Comparison of ENCODE assay signal across 14 mouse cellular contexts in the genomic region with DNA sequence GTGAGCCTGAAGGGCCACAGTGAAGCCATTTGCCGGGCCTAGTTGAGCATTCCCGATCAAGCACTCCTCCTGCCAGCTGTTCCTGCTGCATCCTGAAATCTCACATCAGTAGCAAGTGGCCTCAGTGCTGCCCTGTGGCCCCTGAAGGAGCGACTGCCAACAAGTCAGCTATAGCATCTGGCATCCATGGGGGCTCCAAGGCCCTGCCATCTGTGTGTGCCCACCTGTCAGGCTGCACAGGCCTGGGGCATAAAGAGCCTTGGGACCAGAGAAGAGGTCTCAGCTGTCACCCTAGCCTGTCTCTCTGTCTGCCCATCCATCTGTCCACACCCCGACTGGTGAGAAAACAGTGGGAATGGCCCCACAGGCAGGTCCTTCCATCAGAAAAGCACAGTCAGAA. TPM values are rescaled to one million over a fixed set of nuclear protein-coding genes. Genes with fewer than 3 reads are reported as not detected.
A peak's percentile ranks its signal among the peaks of the same experiment; 100 is the strongest.
DNase-seq lines count a peak whose midpoint lies in the region; ATAC-seq and TF ChIP-seq lines count a peak whose summit lies in the region.
"Had no signal": no experiment of that assay in that cellular context is flagged by ENCODE, and none has a peak within 500 bp of the region (broad histone marks: within the 10 kb centered on the region; RNA-seq: fewer than 3 reads in every experiment).

No protein-coding gene starts in this region.

- H3K9me3 ChIP-seq in kidney, embryonic 15.5 days (replicated peaks): no peaks in the 10 kb centered on the region
- H3K9me3 ChIP-seq in stomach, postnatal 0 days (ENCODE audit: control insufficient read depth, low read length): no peaks in the 10 kb centered on the region
- H3K9me3 ChIP-seq: forebrain, embryonic 13.5 days; limb, embryonic 13.5 days had no signal

- WGBS in kidney, embryonic 15.5 days: 51% methylated on average over 4 of the region's 4 CpGs
- WGBS in stomach, postnatal 0 days: 64% methylated on average over 4 of the region's 4 CpGs

- H3K4me3 ChIP-seq in gastrocnemius, adult 2 months: 0 out of 2 replicates have a peak overlapping the region, but pooled peaks have one; percentile 1
- H3K4me3 ChIP-seq in kidney, embryonic 15.5 days (replicated peaks): no peak overlapping the region
- H3K4me3 ChIP-seq in stomach, postnatal 0 days (ENCODE audit: low read depth, low read length): no peak overlapping the region
- H3K4me3 ChIP-seq: forebrain, embryonic 13.5 days; limb, embryonic 13.5 days had no signal

- no peak for DNase-seq in gastrocnemius, adult 2 months
- no peak for DNase-seq in gastrocnemius, postnatal 10 days
- DNase-seq in kidney, postnatal 14 days: no peak
- peak; percentile 38 for DNase-seq in retina, postnatal 1 day
- DNase-seq in retina, embryonic 14.5 days (ENCODE audit: low spot score): no peak
- DNase-seq in stomach, postnatal 0 days (ENCODE audit: low spot score): no peak
- no peak for DNase-seq in thymus, postnatal 10 days (ENCODE audit: low spot score in 2 of 2)
- DNase-seq: thymus, postnatal 36 days had no signal

- H3K27ac ChIP-seq in gastrocnemius, adult 2 months: peak overlapping the region; percentile 85
- H3K27ac ChIP-seq in kidney, embryonic 15.5 days: peak overlapping the region; percentile 72
- peak overlapping the region; percentile 35; the same call in 1 of the 2 replicates for H3K27ac ChIP-seq in stomach, postnatal 0 days (replicated peaks)
- H3K27ac ChIP-seq: forebrain, embryonic 13.5 days; limb, embryonic 13.5 days had no signal

- ATAC-seq in kidney, embryonic 15.5 days (replicated peaks; ENCODE audit: low FRiP score): no peak
- no peak for ATAC-seq in stomach, postnatal 0 days (ENCODE audit: low FRiP score, low TSS enrichment)
- ATAC-seq: forebrain, embryonic 13.5 days had no signal

- no peak overlapping the region for H3K4me2 ChIP-seq in kidney, embryonic 15.5 days
- H3K4me2 ChIP-seq in stomach, postnatal 0 days (replicated peaks; ENCODE audit: low read depth): no peak overlapping the region
- H3K4me2 ChIP-seq: forebrain, embryonic 13.5 days; limb, embryonic 13.5 days had no signal

- H3K9ac ChIP-seq in kidney, embryonic 15.5 days: no peak overlapping the region
- H3K9ac ChIP-seq in stomach, postnatal 0 days (ENCODE audit: low read length): no peak overlapping the region
- H3K9ac ChIP-seq: forebrain, embryonic 13.5 days; limb, embryonic 13.5 days had no signal

- no peak for TF ChIP-seq EP300 in stomach, postnatal 0 days (optimal IDR thresholded peaks at IDR 0.05)

- H3K36me3 ChIP-seq in kidney, embryonic 15.5 days: no peaks in the 10 kb centered on the region
- H3K36me3 ChIP-seq in stomach, postnatal 0 days (ENCODE audit: control insufficient read depth, insufficient read depth, low read length): no peaks in the 10 kb centered on the region
- H3K36me3 ChIP-seq: limb, embryonic 13.5 days had no signal

- no peaks in the 10 kb centered on the region for H3K27me3 ChIP-seq in kidney, embryonic 15.5 days
- no peaks in the 10 kb centered on the region for H3K27me3 ChIP-seq in stomach, postnatal 0 days (ENCODE audit: control insufficient read depth, insufficient read depth, low read length)
- H3K27me3 ChIP-seq: forebrain, embryonic 13.5 days; limb, embryonic 13.5 days had no signal

- no peak for TF ChIP-seq CTCF in gastrocnemius, adult 2 months (IDR thresholded peaks at IDR 0.05)
- no peak for TF ChIP-seq CTCF in stomach, postnatal 0 days (IDR thresholded peaks at IDR 0.05; ENCODE audit: low read depth)

- H3K4me1 ChIP-seq in kidney, embryonic 15.5 days: peaks cover 64% of the 10 kb centered on the region
- H3K4me1 ChIP-seq in stomach, postnatal 0 days (replicated peaks; ENCODE audit: control insufficient read depth, insufficient read depth): 0 out of 2 replicates have a peak, but pooled peaks cover 6% of the 10 kb centered on the region

- intact Hi-C loops in gastrocnemius, adult 2 months (cut with DNase I): no loop called here

RNA-seq across cellular contexts. Expression of gene Pde2a, which starts 43.4 kb away (rescaled TPM):
- 10 to 100 TPM; 21.2 to 28.5 TPM for total RNA-seq in gastrocnemius, adult 2 months (2021)
- total RNA-seq in gastrocnemius, postnatal 10 days (2021): 10 to 100 TPM; 48.2 to 48.4 TPM
- 37.3 and 39.5 TPM in 2 replicates for polyA plus RNA-seq in kidney, embryonic 15.5 days (2015; fragmentation: Nextera tagmentation; extraction: Ambion mirVana)
- polyA plus RNA-seq in stomach, postnatal 0 days (2015; fragmentation: Nextera tagmentation; extraction: Ambion mirVana): 9.2 and 9.5 TPM in 2 replicates

RNA-seq across cellular contexts. Expression of gene Gm45837, which starts 54.2 kb away (rescaled TPM):
- total RNA-seq in gastrocnemius, adult 2 months (2021): not detected
- total RNA-seq in gastrocnemius, postnatal 10 days (2021): 1 to 10 TPM in 1 of 2 experiments, not detected in 1; 4.7 TPM
- polyA plus RNA-seq in kidney, embryonic 15.5 days (2015; fragmentation: Nextera tagmentation; extraction: Ambion mirVana): 0.14 and 0.21 TPM in 2 replicates
- 0.24 TPM in 1 of 2 replicates, not detected in the other for polyA plus RNA-seq in stomach, postnatal 0 days (2015; fragmentation: Nextera tagmentation; extraction: Ambion mirVana)
- total RNA-seq: megakaryocyte-erythroid progenitor cell, adult 5-6 weeks; MEL had no signal
- polyA plus RNA-seq: forebrain, embryonic 13.5 days; neural tube, embryonic 14.5 days had no signal

Comparison
In these comparisons a context has a peak if more than half of its experiments do, and no peak if none do; other contexts are left out.
1. H3K27ac ChIP-seq: peak in every context shown above with its lines; median percentile 85 in gastrocnemius, adult 2 months; 72 in kidney, embryonic 15.5 days; 35 in stomach, postnatal 0 days.